Mouse (Mus musculus) heart, adult 2 months (tissue): ENCODE measurements at regions not wholly inside any gene's neighbourhood (a gene's known extent, or its start where the extent isn't known, plus 50 kb on each side); places are given as distances from the start of the nearest gene placed in this dataset.

Source experiments
- DNase-seq, 2 experiments: peaks; one replicate each; pipeline ENCODE4 v3.0.0; 2021
- H3K27ac ChIP-seq: fragments of 200-600 bp; 2 replicates; pipeline ENCODE4 v1.8.1; 2022
- H3K27me3 ChIP-seq: fragments of 200-500 bp; 2 replicates; pipeline ENCODE4 v1.6.1; 2012; ENCODE audit warnings: mild to moderate bottlenecking, low read length, inconsistent platforms, mixed read lengths; ENCODE audit not compliant: control insufficient read depth, insufficient read depth
- H3K36me3 ChIP-seq: fragments of 200-500 bp; 2 replicates; pipeline ENCODE4 v1.6.1; 2012; ENCODE audit warnings: low read length, inconsistent platforms; ENCODE audit not compliant: control insufficient read depth, insufficient read depth
- H3K4me1 ChIP-seq: fragments of 200-500 bp; 2 replicates; pipeline ENCODE4 v1.6.1; 2011; ENCODE audit warnings: low read length; ENCODE audit not compliant: control insufficient read depth, insufficient read depth
- H3K4me3 ChIP-seq: fragments of 200-600 bp; 2 replicates; pipeline ENCODE4 v1.8.1; 2022
- H3K79me2 ChIP-seq: fragments of 200-500 bp; replicated peaks from 2 replicates; pipeline ENCODE4 v1.6.1; 2012; ENCODE audit warnings: mild to moderate bottlenecking, inconsistent platforms, low read length, moderate library complexity, mixed read lengths; ENCODE audit not compliant: control insufficient read depth, insufficient read depth
- H3K9ac ChIP-seq: fragments of 200-500 bp; 2 replicates; pipeline ENCODE4 v1.6.1; 2012; ENCODE audit warnings: low read depth, mild to moderate bottlenecking, control low read depth, inconsistent platforms, low read length, mixed read lengths
- CTCF ChIP-seq: fragments of 200-600 bp; IDR thresholded peaks from 2 replicates; pipeline ENCODE4 v1.8.1; 2022; ENCODE audit warnings: antibody characterized with exemption, mild to moderate bottlenecking, moderate library complexity
- EP300 ChIP-seq: fragments of 200-500 bp; IDR thresholded peaks from 2 replicates; pipeline ENCODE4 v1.6.1; 2011; ENCODE audit warnings: low read depth, low read length, control low read depth; ENCODE audit not compliant: insufficient read depth
- POLR2A ChIP-seq: fragments of 200-500 bp; IDR thresholded peaks from 2 replicates; pipeline ENCODE4 v1.6.1; 2011; ENCODE audit warnings: mild to moderate bottlenecking, low read depth, low read length, control low read depth; ENCODE audit not compliant: insufficient read depth
- WGBS: fragments of 180-500 bp; shearing (Covaris S2); methylation state at CpG from one replicate; pipeline ENCODE4 v1.1.7; 2018; 5-methylcytosine and 5-hydroxymethylcytosine counted together
- intact Hi-C: fragments of 180-260 bp; cut with DNase I; formaldehyde crosslinking; loops from one replicate; pipeline ENCODE4 v1.15.1; 2025

DNA sequence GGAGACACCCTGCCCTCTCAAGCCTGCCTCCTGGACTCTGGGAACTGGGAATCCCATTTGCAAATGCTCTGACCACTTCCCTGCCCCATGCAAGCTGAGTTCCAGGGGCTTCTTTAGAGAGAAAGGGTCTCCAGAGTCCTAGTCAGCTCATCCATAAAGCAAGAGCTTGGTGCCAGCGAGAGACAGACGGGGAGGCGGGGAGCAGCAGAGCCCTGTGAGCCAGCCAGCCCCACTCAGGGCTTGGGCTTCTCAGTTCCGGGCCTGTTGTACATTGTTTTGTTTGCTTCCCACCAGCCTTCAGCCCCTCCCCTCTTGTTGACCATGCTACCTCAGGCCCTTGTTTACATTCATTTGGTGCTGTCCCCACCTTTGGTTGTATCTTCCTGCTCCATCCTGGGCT lies 143.9 kb upstream of the Thy1 start:
- no peak for DNase-seq
- Histone ChIP-seq H3K4me1 (peaks cover 2% of the 10 kb centered on the region; the same call in 1 of the 2 replicates), H3K9ac (no peak overlapping the region), H3K27ac (no peak overlapping the region), H3K36me3 (no peaks in the 10 kb centered on the region), H3K4me3 (no peak overlapping the region), H3K79me2 (no peaks in the 10 kb centered on the region), H3K27me3 (no peaks in the 10 kb centered on the region)
- 62% methylated on average over 4 of the region's 4 CpGs for WGBS
- no peak for TF ChIP-seq CTCF
- no peak for TF ChIP-seq EP300
- TF ChIP-seq POLR2A = no peak
- intact Hi-C loops = no loop called here

DNA sequence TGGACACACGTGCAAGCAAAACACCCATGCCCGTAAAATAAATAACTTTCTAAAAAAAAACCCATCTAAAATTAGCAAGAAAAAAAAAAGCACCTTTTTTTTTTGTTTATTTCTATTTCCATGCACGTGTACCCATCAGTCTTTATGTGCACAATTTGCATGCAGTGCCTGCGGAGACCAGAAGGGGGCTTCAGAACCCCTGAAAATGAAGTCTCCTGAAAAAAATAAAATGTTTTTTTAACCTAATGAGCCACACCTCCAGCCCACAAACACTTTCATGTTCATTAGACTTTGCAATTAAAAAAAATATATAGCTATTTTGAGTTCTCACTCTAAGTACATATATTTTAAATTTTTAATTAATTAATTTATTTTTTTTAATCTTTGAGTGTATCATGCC lies 134.9 kb upstream of the Thy1 start:
- DNase-seq = no peak
- H3K36me3 ChIP-seq = no peaks in the 10 kb centered on the region
- H3K79me2 ChIP-seq = no peaks in the 10 kb centered on the region
- H3K27me3 ChIP-seq = no peaks in the 10 kb centered on the region
- WGBS = 77% methylated on average over 4 of the region's 4 CpGs
- intact Hi-C loops = no loop called here
- 0 out of 2 replicates have a peak, but pooled peaks have one; percentile 17 for TF ChIP-seq CTCF
- TF ChIP-seq POLR2A = no peak
- H3K4me1 ChIP-seq = no peaks in the 10 kb centered on the region
- no peak overlapping the region for H3K4me3 ChIP-seq
- H3K9ac ChIP-seq = no peak overlapping the region
- no peak overlapping the region for H3K27ac ChIP-seq

DNA sequence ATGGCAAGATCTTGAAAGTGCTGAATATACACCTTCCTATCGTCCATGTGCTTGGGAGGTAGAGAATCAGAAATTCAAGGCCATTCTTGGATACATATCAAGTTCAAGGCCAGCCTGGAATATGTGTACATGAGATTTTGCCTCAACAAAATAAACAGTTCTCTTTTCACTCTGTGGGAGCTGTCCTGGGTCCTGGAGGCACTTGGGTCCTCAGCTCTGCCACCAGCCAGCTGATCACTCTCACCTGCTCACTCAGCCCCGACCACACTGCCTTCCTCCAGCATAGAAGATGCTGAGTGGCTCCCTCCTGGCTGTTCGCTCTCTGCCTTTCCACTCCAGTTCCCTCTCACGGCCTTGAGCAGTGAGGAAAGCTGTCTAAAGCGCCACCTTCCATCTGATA lies 128.2 kb upstream of the Thy1 start:
- no peaks in the 10 kb centered on the region for H3K36me3 ChIP-seq
- no peak overlapping the region for H3K27ac ChIP-seq
- WGBS = 50% methylated on average over 5 of the region's 5 CpGs
- peaks cover 1% of the 10 kb centered on the region; the same call in 1 of the 2 replicates for H3K4me1 ChIP-seq
- DNase-seq = no peak
- H3K79me2 ChIP-seq = no peaks in the 10 kb centered on the region
- TF ChIP-seq CTCF (no peak), POLR2A (no peak), EP300 (no peak)
- no peak overlapping the region for H3K4me3 ChIP-seq
- H3K9ac ChIP-seq = no peak overlapping the region
- no peaks in the 10 kb centered on the region; the same call in 1 of the 2 replicates for H3K27me3 ChIP-seq
- intact Hi-C loops = no loop called here

DNA sequence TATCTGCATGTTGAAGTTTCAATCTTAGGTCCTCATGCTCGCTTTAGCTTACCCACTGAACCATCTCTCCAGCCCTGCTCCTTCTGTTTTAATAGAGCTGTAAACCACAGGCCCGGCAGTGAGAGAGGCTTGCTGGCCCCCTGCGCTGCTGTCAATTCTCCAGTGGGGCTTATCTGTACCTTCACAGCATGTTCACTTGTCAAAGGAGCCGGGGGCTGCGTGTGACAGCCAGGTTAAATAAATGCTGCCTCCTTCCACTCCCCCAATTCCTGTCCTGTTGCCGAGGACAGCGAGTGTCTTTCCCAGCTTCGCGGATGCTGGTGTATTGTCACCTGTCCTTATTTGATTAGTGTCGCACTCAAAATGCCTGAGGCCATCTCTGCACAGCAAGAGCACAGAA lies 125.7 kb upstream of the Thy1 start:
- intact Hi-C loops = no loop called here
- no peak overlapping the region for H3K27ac ChIP-seq
- no peaks in the 10 kb centered on the region; the same call in 1 of the 2 replicates for H3K27me3 ChIP-seq
- WGBS = 12% methylated on average over 10 of the region's 10 CpGs
- H3K4me3 ChIP-seq = no peak overlapping the region
- H3K4me1 ChIP-seq = peaks cover 1% of the 10 kb centered on the region; the same call in 1 of the 2 replicates
- H3K36me3 ChIP-seq = no peaks in the 10 kb centered on the region
- no peak overlapping the region for H3K9ac ChIP-seq
- no peaks in the 10 kb centered on the region for H3K79me2 ChIP-seq
- TF ChIP-seq EP300 (no peak), CTCF (no peak), POLR2A (no peak)
- DNase-seq = no peak

DNA sequence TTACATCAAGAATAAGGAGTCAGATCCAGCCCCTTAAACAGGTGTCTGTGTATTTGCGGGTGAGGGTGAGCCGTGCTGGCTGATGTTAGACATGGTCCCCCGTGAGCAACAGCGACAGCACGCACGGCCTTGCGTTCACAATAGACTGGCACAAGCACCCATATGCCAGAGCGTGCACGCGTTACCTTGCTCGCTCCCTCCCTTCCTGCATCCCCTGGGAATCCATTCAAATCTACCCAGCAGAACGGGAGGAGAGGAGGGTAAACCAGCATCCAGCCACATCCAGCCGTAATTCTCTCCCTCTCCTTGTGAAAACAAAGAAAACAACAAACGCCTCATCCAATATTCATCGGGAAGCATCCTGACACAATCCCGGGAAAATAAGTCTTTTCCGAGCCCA lies 124.2 kb upstream of the Thy1 start:
- DNase-seq = no peak
- no peaks in the 10 kb centered on the region; the same call in 1 of the 2 replicates for H3K27me3 ChIP-seq
- TF ChIP-seq EP300 (no peak), CTCF (no peak), POLR2A (no peak)
- intact Hi-C loops = no loop called here
- no peaks in the 10 kb centered on the region for H3K79me2 ChIP-seq
- no peak overlapping the region for H3K9ac ChIP-seq
- H3K36me3 ChIP-seq = no peaks in the 10 kb centered on the region
- peaks cover 1% of the 10 kb centered on the region; the same call in 1 of the 2 replicates for H3K4me1 ChIP-seq
- WGBS = 72% methylated on average over 17 of the region's 17 CpGs
- no peak overlapping the region for H3K4me3 ChIP-seq
- H3K27ac ChIP-seq = no peak overlapping the region

DNA sequence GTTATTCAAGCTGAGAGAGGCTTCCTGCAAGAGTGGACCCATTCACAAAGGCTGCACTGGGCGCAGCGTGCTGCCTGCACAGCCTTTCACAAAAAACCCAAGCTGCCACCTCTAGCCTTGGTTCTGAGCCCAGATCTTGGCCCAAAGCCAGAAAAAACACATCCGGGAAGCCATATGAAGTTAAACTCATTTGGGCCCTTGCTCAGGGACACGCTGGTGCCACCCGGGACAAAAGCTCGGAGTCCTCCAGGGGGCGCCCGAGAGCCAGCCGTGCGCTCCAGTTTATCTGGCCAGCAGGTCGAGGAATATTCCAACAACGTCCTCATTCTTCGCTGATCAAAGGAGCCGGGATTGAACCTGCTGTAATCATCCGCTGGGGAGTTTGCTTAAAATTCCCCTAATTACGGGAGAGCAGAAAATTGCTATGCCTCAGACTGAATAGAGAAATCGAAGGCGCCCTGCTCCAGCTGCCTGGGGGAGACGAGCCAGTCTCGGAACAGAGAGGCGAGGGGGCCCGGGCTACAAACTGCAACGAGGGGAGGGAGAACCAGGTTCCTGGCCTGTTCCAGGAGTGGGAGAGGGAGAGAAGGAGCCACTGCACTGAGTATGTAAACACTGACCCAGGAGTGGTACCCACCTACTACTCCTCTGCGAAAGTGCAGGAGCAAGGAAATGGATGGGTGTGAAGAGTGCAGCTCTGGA lies 123.0 kb upstream of the Thy1 start:
- H3K4me1 ChIP-seq = peaks cover 1% of the 10 kb centered on the region; the same call in 1 of the 2 replicates
- H3K4me3 ChIP-seq = no peak overlapping the region
- no peak for TF ChIP-seq POLR2A
- TF ChIP-seq CTCF = peak; percentile 99; the same call in 1 of the 2 replicates
- no peaks in the 10 kb centered on the region; the same call in 1 of the 2 replicates for H3K27me3 ChIP-seq
- intact Hi-C loops = loop anchor here (2.0 kb wide), 1 partner anchor 53 kb away; no protein-coding TSS in a partner anchor
- no peaks in the 10 kb centered on the region for H3K36me3 ChIP-seq
- 16% methylated on average over 24 of the region's 24 CpGs for WGBS
- no peak overlapping the region for H3K9ac ChIP-seq
- no peak overlapping the region for H3K27ac ChIP-seq
- peak; percentile 61 to 80 for DNase-seq
- no peaks in the 10 kb centered on the region for H3K79me2 ChIP-seq
